Mouse (Mus musculus) liver, adult 2 months (tissue): ENCODE measurements at regions not wholly inside any gene's neighbourhood (a gene's known extent, or its start where the extent isn't known, plus 50 kb on each side); places are given as distances from the start of the nearest gene placed in this dataset.

Experiments
- CTCF ChIP-seq: fragments of 200-500 bp; IDR thresholded peaks from 2 replicates; pipeline ENCODE4 v1.5.1; 2011; ENCODE audit warnings: low read depth, low read length, control low read depth
- POLR2A ChIP-seq: fragments of 200-500 bp; IDR thresholded peaks from 2 replicates; pipeline ENCODE4 v1.6.1; 2011; ENCODE audit warnings: low read length, control low read depth; ENCODE audit not compliant: insufficient read depth; ENCODE audit errors: extremely low read depth

- no peak for TF ChIP-seq CTCF
- TF ChIP-seq POLR2A: no peak
Observed at GRCm38 (mm10) chr2:80717979-80718378, 100.9 kb downstream of the Nup35 start.
